Mouse (Mus musculus) megakaryocyte, embryonic 14.5 days (primary cell): Measurements from ENCODE around the gene Emc3.

Source experiments
- FLI1 ChIP-seq: IDR thresholded peaks from 2 replicates; pipeline ENCODE4 v1.6.1; 2012; ENCODE audit warnings: low read length, inconsistent platforms, mixed read lengths
- GATA1 ChIP-seq: IDR thresholded peaks from 3 replicates; pipeline ENCODE4 v1.6.1; 2012; ENCODE audit warnings: mixed read lengths, low read length, inconsistent platforms, borderline replicate concordance

GRCm38 (mm10) chr6:113465602-113466001 lies 65.8 kb downstream of the Emc3 start:
- TF ChIP-seq GATA1 (no peak), FLI1 (no peak)
